8 mouse cellular contexts compared by ENCODE assay signal in genomic region chr9:21265000-21265561, GRCm38 (mm10). TPM values are rescaled to one million over a fixed set of nuclear protein-coding genes. Genes with fewer than 3 reads are reported as not detected.
A peak's percentile ranks its signal among the peaks of the same experiment; 100 is the strongest.
DNase-seq lines count a peak whose midpoint lies in the region; ATAC-seq and TF ChIP-seq lines count a peak whose summit lies in the region.

Gene Atg4d (plus strand): TSS chr9:21265293.

- H3K9ac ChIP-seq in ES-Bruce4 (ENCODE audit: low read depth, poor library complexity, severe bottlenecking) = peak within 1 kb of the TSS; percentile 76
- H3K9ac ChIP-seq in forebrain, embryonic 13.5 days = peak within 1 kb of the TSS; percentile 91
- H3K9ac ChIP-seq in liver, postnatal 0 days (replicated peaks) = peak within 1 kb of the TSS; percentile 89
- peak within 1 kb of the TSS; percentile 81 for H3K9ac ChIP-seq in neural tube, embryonic 14.5 days (replicated peaks; ENCODE audit: low read depth, low read length)

- H3K4me3 ChIP-seq in ES-Bruce4 (ENCODE audit: low read depth, low read length) = peak within 1 kb of the TSS; percentile 84
- H3K4me3 ChIP-seq in forebrain, embryonic 13.5 days = peak within 1 kb of the TSS; percentile 89
- H3K4me3 ChIP-seq in liver, postnatal 0 days (ENCODE audit: low read depth, low read length) = peak within 1 kb of the TSS; percentile 94
- H3K4me3 ChIP-seq in neural tube, embryonic 14.5 days (ENCODE audit: low read depth, low read length) = peak within 1 kb of the TSS; percentile 94

- H3K27ac ChIP-seq in ES-Bruce4 (ENCODE audit: insufficient read depth, low read length) = peak within 1 kb of the TSS; percentile 54
- peak within 1 kb of the TSS; percentile 57 for H3K27ac ChIP-seq in forebrain, embryonic 13.5 days
- peak within 1 kb of the TSS; percentile 97 for H3K27ac ChIP-seq in liver, postnatal 0 days (ENCODE audit: low read depth)
- H3K27ac ChIP-seq in neural tube, embryonic 14.5 days (ENCODE audit: low read depth, low read length) = peak within 1 kb of the TSS; percentile 60

- WGBS in forebrain, embryonic 13.5 days = under 1% methylated on average over 49 of the region's 49 CpGs
- WGBS in large intestine, adult 2 months = under 1% methylated on average over 49 of the region's 49 CpGs
- WGBS in liver, postnatal 0 days (ENCODE audit: insufficient replicate concordance) = under 1% methylated on average over 48 of the region's 49 CpGs
- WGBS in neural tube, embryonic 14.5 days = under 1% methylated on average over 44 of the region's 49 CpGs

- peak; percentile 37; the same call in 1 of the 2 replicates for TF ChIP-seq EP300 in ES-Bruce4 (IDR thresholded peaks at IDR 0.05; ENCODE audit: insufficient read depth, low read depth, low read length)
- TF ChIP-seq EP300 in liver, postnatal 0 days (IDR thresholded peaks at IDR 0.05; ENCODE audit: low read depth) = peak; percentile 82; the same call in 1 of the 2 replicates

- H3K36me3 ChIP-seq in ES-Bruce4 (ENCODE audit: control insufficient read depth, insufficient read depth, low read length, poor library complexity, severe bottlenecking) = peaks cover 18% of the 10 kb centered on the region
- H3K36me3 ChIP-seq in forebrain, embryonic 13.5 days (ENCODE audit: poor library complexity, severe bottlenecking) = peaks cover 30% of the 10 kb centered on the region
- H3K36me3 ChIP-seq in liver, postnatal 0 days (replicated peaks; ENCODE audit: insufficient read depth, low read length) = peaks cover 35% of the 10 kb centered on the region
- H3K36me3 ChIP-seq in neural tube, embryonic 14.5 days (ENCODE audit: control insufficient read depth, insufficient read depth, low read length) = peaks cover 11% of the 10 kb centered on the region

- no peaks in the 10 kb centered on the region for H3K4me1 ChIP-seq in ES-Bruce4 (ENCODE audit: control insufficient read depth, insufficient read depth, low read length)
- peaks cover 15% of the 10 kb centered on the region for H3K4me1 ChIP-seq in forebrain, embryonic 13.5 days
- H3K4me1 ChIP-seq in liver, postnatal 0 days (ENCODE audit: insufficient read depth) = peaks cover 36% of the 10 kb centered on the region
- peaks cover 18% of the 10 kb centered on the region for H3K4me1 ChIP-seq in neural tube, embryonic 14.5 days (ENCODE audit: control insufficient read depth, insufficient read depth, low read length)

- H3K9me3 ChIP-seq in ES-Bruce4 (replicated peaks; ENCODE audit: control insufficient read depth, insufficient read depth, low read length, poor library complexity, severe bottlenecking) = no peaks in the 10 kb centered on the region
- no peaks in the 10 kb centered on the region for H3K9me3 ChIP-seq in forebrain, embryonic 13.5 days (replicated peaks)
- H3K9me3 ChIP-seq in liver, postnatal 0 days (ENCODE audit: low read length) = no peaks in the 10 kb centered on the region
- no peaks in the 10 kb centered on the region for H3K9me3 ChIP-seq in neural tube, embryonic 14.5 days (ENCODE audit: control insufficient read depth, low read length)

- peak within 1 kb of the TSS; percentile 93 for H3K4me2 ChIP-seq in forebrain, embryonic 13.5 days
- peak within 1 kb of the TSS; percentile 72 for H3K4me2 ChIP-seq in liver, postnatal 0 days (ENCODE audit: low read depth, low read length)
- peak within 1 kb of the TSS; percentile 88 for H3K4me2 ChIP-seq in neural tube, embryonic 14.5 days (ENCODE audit: low read depth, low read length)

- intact Hi-C loops in heart, postnatal 10 days (cut with DNase I) = loop anchor here (1.0 kb wide), 1 partner anchor 27 kb away; no protein-coding TSS in a partner anchor

- DNase-seq in heart, postnatal 10 days = peak; percentile 99
- peak; percentile 100 for DNase-seq in large intestine, adult 2 months (ENCODE audit: low read depth, low spot score)
- peak; percentile 99 for DNase-seq in liver, postnatal 0 days
- DNase-seq in testis, postnatal 10 days (ENCODE audit: low spot score) = peak; percentile 99

- TF ChIP-seq CTCF in ES-Bruce4 (IDR thresholded peaks at IDR 0.05; ENCODE audit: low read depth, low read length) = no peak
- TF ChIP-seq CTCF in liver, postnatal 0 days (IDR thresholded peaks at IDR 0.05; ENCODE audit: low read depth) = 0 out of 2 replicates have a peak, but pooled peaks have one; percentile 1

- H3K27me3 ChIP-seq in ES-Bruce4 (ENCODE audit: control insufficient read depth, insufficient read depth, low read length, poor library complexity, severe bottlenecking) = no peaks in the 10 kb centered on the region
- peaks cover 3% of the 10 kb centered on the region; the same call in 1 of the 2 replicates for H3K27me3 ChIP-seq in forebrain, embryonic 13.5 days
- no peaks in the 10 kb centered on the region for H3K27me3 ChIP-seq in liver, postnatal 0 days (ENCODE audit: insufficient read depth, low read length)
- H3K27me3 ChIP-seq in neural tube, embryonic 14.5 days (ENCODE audit: control insufficient read depth, insufficient read depth, low read length) = no peaks in the 10 kb centered on the region

- peak; percentile 66 for TF ChIP-seq POLR2A in ES-Bruce4 (IDR thresholded peaks at IDR 0.05; ENCODE audit: insufficient read depth, low read length)

- peak; percentile 94 for ATAC-seq in cerebellum, adult (ENCODE audit: insufficient number of reproducible peaks, low FRiP score, low TSS enrichment)
- ATAC-seq in forebrain, embryonic 13.5 days = peak; percentile 98
- ATAC-seq in liver, postnatal 0 days = peak; percentile 94
- ATAC-seq in neural tube, embryonic 14.5 days (ENCODE audit: low read depth) = peak; percentile 97

RNA-seq across cellular contexts. Expression of gene Atg4d, which starts in this region (rescaled TPM):
- polyA plus RNA-seq in ES-Bruce4 (2011; ENCODE audit: insufficient read depth, insufficient read length, low read depth, missing spikeins) = 18.8 and 22.3 TPM in 2 replicates
- polyA plus RNA-seq in forebrain, embryonic 13.5 days (2015; fragmentation: Nextera tagmentation; extraction: Ambion mirVana) = 60.2 and 60.3 TPM in 2 replicates
- total RNA-seq in heart, postnatal 10 days (2021) = 10 to 100 TPM; 67.6 to 69.6 TPM
- 93.2 and 106 TPM in 2 replicates for polyA plus RNA-seq in large intestine, adult 2 months (2012; rRNA removed)
- polyA plus RNA-seq in liver, postnatal 0 days (2015; fragmentation: Nextera tagmentation; extraction: Ambion mirVana) = 49.3 and 51.2 TPM in 2 replicates
- 50.4 and 50.5 TPM in 2 replicates for polyA plus RNA-seq in neural tube, embryonic 14.5 days (2014; fragmentation: Nextera tagmentation; extraction: Ambion mirVana)

Comparison
In these comparisons a context has a peak if more than half of its experiments do, and no peak if none do; other contexts are left out.
1. Peak in every context shown above with its lines: DNase-seq, ATAC-seq, H3K4me3 ChIP-seq and H3K27ac ChIP-seq.